Mouse (Mus musculus) midbrain, embryonic 14.5 days (tissue): ENCODE measurements around the gene Ccdc87. TPM values are rescaled to one million over a fixed set of nuclear protein-coding genes. Genes with fewer than 3 reads are reported as not detected.
A peak's percentile ranks its signal among the peaks of the same experiment; 100 is the strongest.

Experiments used
- ATAC-seq: fragments of 200-750 bp; cut with Nextera tagmentation; 2 replicates; pipeline ENCODE4 v1.8.0; 2017; ENCODE audit warnings: moderate number of reproducible peaks, moderate library complexity; ENCODE audit not compliant: low FRiP score, low TSS enrichment
- DNase-seq: peaks from one replicate; pipeline ENCODE4 v3.0.0-alpha.2; 2015
- H3K27ac ChIP-seq: fragments of 300-500 bp; sonication (generic); replicated peaks from 2 replicates; pipeline ENCODE4 v1.5.1; 2014; ENCODE audit warnings: mild to moderate bottlenecking, low read depth, low read length, moderate library complexity
- H3K27me3 ChIP-seq: fragments of 300-500 bp; sonication (generic); 2 replicates; pipeline ENCODE4 v1.6.1; 2014; ENCODE audit warnings: low read length, control low read depth, mixed read lengths; ENCODE audit not compliant: control insufficient read depth, insufficient read depth
- H3K36me3 ChIP-seq: fragments of 300-500 bp; sonication (generic); 2 replicates; pipeline ENCODE4 v1.6.1; 2014; ENCODE audit warnings: low read length, control low read depth; ENCODE audit not compliant: control insufficient read depth, insufficient read depth
- H3K4me1 ChIP-seq: fragments of 300-500 bp; sonication (generic); 2 replicates; pipeline ENCODE4 v1.6.1; 2014; ENCODE audit warnings: mild to moderate bottlenecking, antibody characterized with exemption, low read length, control low read depth; ENCODE audit not compliant: control insufficient read depth, insufficient read depth
- H3K4me2 ChIP-seq: fragments of 300-500 bp; sonication (generic); 2 replicates; pipeline ENCODE4 v1.6.1; 2014; ENCODE audit warnings: mild to moderate bottlenecking, low read length, moderate library complexity
- H3K4me3 ChIP-seq: fragments of 300-500 bp; sonication (generic); replicated peaks from 2 replicates; pipeline ENCODE4 v1.5.1; 2014; ENCODE audit warnings: low read depth, low read length
- H3K9ac ChIP-seq: fragments of 300-500 bp; sonication (generic); replicated peaks from 2 replicates; pipeline ENCODE4 v1.6.1; 2014; ENCODE audit warnings: mild to moderate bottlenecking, low read length, moderate library complexity
- H3K9me3 ChIP-seq: fragments of 300-500 bp; sonication (generic); 2 replicates; pipeline ENCODE4 v1.6.1; 2016; ENCODE audit warnings: low read length, control low read depth, mixed read lengths; ENCODE audit not compliant: control insufficient read depth
- WGBS: fragments of 180-500 bp; shearing (Covaris S2); extraction: QIAGEN DNeasy Blood & Tissue Kit; methylation state at CpG from one replicate; pipeline ENCODE4 v1.1.7; 2014; 5-methylcytosine and 5-hydroxymethylcytosine counted together
- polyA plus RNA-seq: library from polyadenylated mRNA; unstranded; fragments of >200 nt; fragmentation: Nextera tagmentation; extraction: Ambion mirVana; gene quantifications from 2 replicates; pipeline ENCODE4 v1.2.1, GENCODE M21; 2014

Gene Ccdc87
- polyA plus RNA-seq, 1 experiment from 2014 or later, result 0.63 TPM

DNA sequence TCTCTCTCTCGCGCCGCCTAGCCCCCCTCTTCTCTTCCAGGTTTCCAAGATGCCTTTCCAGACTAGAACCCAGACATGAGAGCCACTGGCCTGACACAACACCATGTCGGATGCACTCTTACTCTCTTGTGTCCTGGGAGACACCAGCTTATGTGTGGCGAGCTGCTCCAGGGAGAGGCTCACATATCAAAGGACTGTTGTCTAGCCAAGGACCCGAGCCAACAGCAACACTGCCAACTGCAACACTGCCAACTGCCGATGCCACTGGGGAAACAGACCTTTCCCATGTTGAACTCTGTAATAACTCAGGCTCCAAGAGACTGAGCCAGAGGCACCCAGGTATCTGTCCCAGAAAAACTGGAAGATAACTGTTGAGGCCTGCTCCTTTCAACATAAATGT lies 10.0 kb upstream of the Ccdc87 start:
- no peak overlapping the region for H3K4me3 ChIP-seq
- H3K4me2 ChIP-seq, result no peak overlapping the region
- H3K36me3 ChIP-seq, result peaks cover 26% of the 10 kb centered on the region
- no peak overlapping the region for H3K9ac ChIP-seq
- peak; percentile 24 for DNase-seq
- no peaks in the 10 kb centered on the region for H3K27me3 ChIP-seq
- H3K27ac ChIP-seq, result no peak overlapping the region
- ATAC-seq, result no peak
- WGBS, result 65% methylated on average over 7 of the region's 7 CpGs
- no peaks in the 10 kb centered on the region for H3K9me3 ChIP-seq
- H3K4me1 ChIP-seq, result no peaks in the 10 kb centered on the region

GRCm38 (mm10) chr19:4833977-4834376 lies 5.2 kb upstream of the Ccdc87 start:
- DNase-seq (no peak), ATAC-seq (no peak)
- no peaks in the 10 kb centered on the region for H3K9me3 ChIP-seq
- H3K27me3 ChIP-seq, result no peaks in the 10 kb centered on the region
- H3K4me3 ChIP-seq, result no peak overlapping the region
- no peak overlapping the region for H3K27ac ChIP-seq
- no peak overlapping the region for H3K9ac ChIP-seq
- H3K4me1 ChIP-seq, result peaks cover 10% of the 10 kb centered on the region
- peaks cover 5% of the 10 kb centered on the region for H3K36me3 ChIP-seq
- no peak overlapping the region for H3K4me2 ChIP-seq
- whole genome bisulfite sequencing, result 91% methylated on average over 8 of the region's 8 CpGs

DNA sequence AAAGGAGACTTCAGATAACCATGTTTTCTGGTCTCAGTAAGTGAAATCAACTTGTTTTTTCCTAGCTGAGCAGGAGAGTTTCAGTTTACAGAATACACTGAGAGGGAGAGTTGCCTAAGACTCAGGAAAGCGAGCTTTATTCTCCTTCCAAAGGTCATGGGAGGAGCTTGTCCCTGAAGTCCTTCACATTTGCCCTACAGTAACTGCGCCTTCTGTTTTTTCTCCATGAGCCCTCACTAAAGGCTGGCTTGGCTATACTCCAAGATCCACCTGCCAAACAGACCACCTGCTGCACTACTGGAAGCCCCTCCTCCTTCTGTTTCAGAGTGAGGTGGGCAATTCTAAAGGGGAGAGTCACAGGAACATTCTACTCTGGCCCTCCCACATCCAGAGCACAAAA lies 3.1 kb upstream of the Ccdc87 start:
- H3K4me2 ChIP-seq, result no peak overlapping the region
- 81% methylated on average over 2 of the region's 2 CpGs for WGBS
- no peak for DNase-seq
- H3K4me1 ChIP-seq, result peaks cover 15% of the 10 kb centered on the region
- no peak for ATAC-seq
- H3K4me3 ChIP-seq, result no peak overlapping the region
- H3K27me3 ChIP-seq, result peaks cover 13% of the 10 kb centered on the region
- no peak overlapping the region for H3K9ac ChIP-seq
- H3K9me3 ChIP-seq, result no peaks in the 10 kb centered on the region
- no peak overlapping the region for H3K27ac ChIP-seq
- peaks cover 5% of the 10 kb centered on the region; the same call in 1 of the 2 replicates for H3K36me3 ChIP-seq

GRCm38 (mm10) chr19:4837049-4837448 lies 2.1 kb upstream of the Ccdc87 start:
- Histone ChIP-seq H3K27me3 (peaks cover 16% of the 10 kb centered on the region), H3K4me2 (no peak overlapping the region), H3K4me3 (no peak overlapping the region), H3K36me3 (peaks cover 5% of the 10 kb centered on the region; the same call in 1 of the 2 replicates), H3K9ac (no peak overlapping the region), H3K27ac (no peak overlapping the region), H3K4me1 (peaks cover 15% of the 10 kb centered on the region), H3K9me3 (no peaks in the 10 kb centered on the region)
- DNase-seq, result no peak
- 93% methylated on average over 6 of the region's 6 CpGs for WGBS
- ATAC-seq, result no peak

DNA sequence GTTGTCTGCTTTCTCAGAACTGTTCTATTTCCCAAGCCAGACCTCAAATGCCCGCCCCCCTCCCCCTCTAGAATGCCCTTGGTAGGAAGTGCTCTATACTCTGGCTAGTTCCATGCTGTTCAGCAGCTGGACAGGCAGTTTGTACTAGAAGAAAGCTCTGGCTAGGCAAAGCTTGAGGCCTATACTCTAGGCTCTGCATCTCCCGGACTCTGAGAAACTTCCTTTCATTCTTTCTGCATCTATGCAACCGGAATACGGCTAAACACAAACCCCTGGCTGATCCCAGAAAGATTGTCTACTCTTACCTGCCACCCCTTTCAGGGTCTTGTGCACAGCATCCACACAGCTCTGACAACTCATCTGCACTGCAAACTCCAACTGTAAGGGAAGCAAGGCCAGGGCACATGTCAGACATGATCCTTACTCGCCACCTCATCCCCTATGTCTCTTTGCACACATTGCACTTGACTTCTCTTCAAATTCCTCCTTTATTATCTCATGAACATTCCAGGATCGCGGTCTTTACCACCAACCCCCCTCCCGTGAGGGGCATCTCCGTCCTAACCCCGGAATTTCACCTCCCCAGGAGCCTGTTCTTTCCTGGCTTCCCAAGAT lies 533 bp upstream of the Ccdc87 start:
- 33% methylated on average over 10 of the region's 10 CpGs for WGBS
- DNase-seq, result no peak
- Histone ChIP-seq H3K36me3 (no peaks in the 10 kb centered on the region), H3K27me3 (peaks cover 16% of the 10 kb centered on the region), H3K4me2 (peak overlapping the region; percentile 98), H3K4me1 (peaks cover 15% of the 10 kb centered on the region), H3K27ac (no peak overlapping the region), H3K9ac (peak overlapping the region; percentile 41), H3K9me3 (no peaks in the 10 kb centered on the region), H3K4me3 (peak overlapping the region; percentile 58)
- ATAC-seq, result peak; percentile 17; the same call in 1 of the 2 replicates

- WGBS, result 85% methylated on average over 9 of the region's 9 CpGs
- Histone ChIP-seq H3K27ac (no peak overlapping the region), H3K27me3 (peaks cover 16% of the 10 kb centered on the region), H3K9ac (no peak overlapping the region), H3K9me3 (no peaks in the 10 kb centered on the region), H3K4me1 (peaks cover 15% of the 10 kb centered on the region), H3K4me2 (no peak overlapping the region), H3K36me3 (no peaks in the 10 kb centered on the region), H3K4me3 (no peak overlapping the region)
- ATAC-seq (no peak), DNase-seq (no peak)
Measured at GRCm38 (mm10) chr19:4840848-4841247, 1.7 kb downstream of the Ccdc87 start.

DNA sequence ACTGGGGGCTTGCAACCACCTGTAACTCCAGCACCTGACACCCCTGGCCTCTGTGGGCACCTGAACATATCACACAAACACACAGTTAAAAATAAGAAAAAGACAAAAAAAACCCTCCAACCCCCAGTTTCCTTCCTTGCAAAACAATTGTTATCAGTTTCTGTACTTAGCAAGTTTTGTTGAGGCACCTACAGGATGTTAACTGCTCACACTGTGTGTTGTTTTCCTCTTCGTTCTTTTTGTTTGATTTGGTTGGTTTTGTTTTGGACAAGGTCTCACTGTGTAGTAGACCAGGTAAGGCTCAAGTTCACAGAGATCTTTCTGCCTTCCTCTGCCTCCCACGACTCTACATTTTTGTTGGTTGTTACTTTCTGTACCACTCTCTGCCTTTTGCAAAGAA lies 3.4 kb downstream of the Ccdc87 start:
- H3K27me3 ChIP-seq, result peaks cover 16% of the 10 kb centered on the region
- no peak overlapping the region for H3K27ac ChIP-seq
- no peak overlapping the region for H3K4me3 ChIP-seq
- H3K36me3 ChIP-seq, result no peaks in the 10 kb centered on the region
- H3K9ac ChIP-seq, result no peak overlapping the region
- ATAC-seq (no peak), DNase-seq (no peak)
- no peak overlapping the region for H3K4me2 ChIP-seq
- H3K4me1 ChIP-seq, result peaks cover 15% of the 10 kb centered on the region
- H3K9me3 ChIP-seq, result no peaks in the 10 kb centered on the region
- 71% methylated on average over 2 of the region's 2 CpGs for WGBS

DNA sequence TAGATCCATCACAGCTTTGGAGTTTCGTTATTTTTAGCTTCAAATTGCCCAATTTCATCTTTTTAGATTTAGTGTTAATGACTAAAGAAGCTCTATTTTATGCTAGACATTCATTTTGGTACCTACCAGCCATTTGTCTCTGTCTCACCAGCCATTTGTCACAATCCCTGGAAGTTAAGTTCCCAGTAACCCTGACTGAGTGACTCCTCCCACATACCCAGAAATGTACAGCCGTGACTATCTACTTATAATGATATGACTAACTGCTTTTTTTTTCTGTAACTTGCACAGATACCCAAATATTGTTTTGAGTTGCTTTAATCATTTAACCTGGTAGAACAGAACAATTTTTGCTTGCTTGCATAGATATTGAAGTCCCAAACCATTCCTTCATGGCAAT lies 6.7 kb downstream of the Ccdc87 start:
- no peaks in the 10 kb centered on the region for H3K9me3 ChIP-seq
- DNase-seq (no peak), ATAC-seq (no peak)
- H3K27me3 ChIP-seq, result peaks cover 6% of the 10 kb centered on the region
- no peak overlapping the region for H3K27ac ChIP-seq
- no peak overlapping the region for H3K4me2 ChIP-seq
- H3K4me3 ChIP-seq, result no peak overlapping the region
- H3K4me1 ChIP-seq, result no peaks in the 10 kb centered on the region
- H3K9ac ChIP-seq, result no peak overlapping the region
- WGBS, result 79% methylated on average over 2 of the region's 2 CpGs
- H3K36me3 ChIP-seq, result no peaks in the 10 kb centered on the region

GRCm38 (mm10) chr19:4847490-4847889 lies 8.3 kb downstream of the Ccdc87 start:
- Histone ChIP-seq H3K9me3 (no peaks in the 10 kb centered on the region), H3K9ac (no peak overlapping the region), H3K4me1 (no peaks in the 10 kb centered on the region), H3K27ac (no peak overlapping the region), H3K4me2 (no peak overlapping the region), H3K27me3 (no peaks in the 10 kb centered on the region), H3K36me3 (no peaks in the 10 kb centered on the region), H3K4me3 (no peak overlapping the region)
- 42% methylated on average over 7 of the region's 7 CpGs for WGBS
- DNase-seq, result peak; percentile 47
- ATAC-seq, result no peak
